Mouse (Mus musculus): Measurements from ENCODE around the gene Cldn4. TPM values are rescaled to one million over a fixed set of nuclear protein-coding genes. Genes with fewer than 3 reads are reported as not detected.
"Not testable (repeated sequence)": the region's sequence is repeated elsewhere in the genome, so short reads cannot be mapped to it uniquely, and the experiment has no call there.

The Cldn4 gene
- polyA plus RNA-seq, 1 experiment from 2014 or later, result not detected

DNA sequence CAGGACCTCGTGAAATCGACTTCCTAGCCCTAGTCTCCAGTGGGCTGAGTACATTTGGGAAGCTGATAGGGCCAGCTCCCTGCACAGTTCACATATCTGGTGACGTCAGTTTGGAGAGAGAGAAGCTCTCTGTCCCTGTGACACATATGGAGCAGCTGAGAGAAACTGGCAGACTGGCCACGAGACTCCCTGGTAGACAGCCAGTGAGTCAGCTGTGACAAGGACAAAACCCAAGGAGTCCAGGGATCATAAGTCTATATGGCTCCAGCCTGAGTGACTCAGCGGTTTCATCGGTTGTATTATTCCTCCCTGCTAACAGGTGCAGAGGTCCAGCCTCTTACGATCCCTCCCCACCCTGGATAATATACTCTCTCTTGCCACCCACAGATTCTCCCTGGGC, 12.4 kb upstream of the Cldn4 start:
- Histone ChIP-seq H3K9me3 (no peaks in the 10 kb centered on the region), H3K27ac (no peak overlapping the region)
- no peak for ATAC-seq (replicated peaks)

DNA sequence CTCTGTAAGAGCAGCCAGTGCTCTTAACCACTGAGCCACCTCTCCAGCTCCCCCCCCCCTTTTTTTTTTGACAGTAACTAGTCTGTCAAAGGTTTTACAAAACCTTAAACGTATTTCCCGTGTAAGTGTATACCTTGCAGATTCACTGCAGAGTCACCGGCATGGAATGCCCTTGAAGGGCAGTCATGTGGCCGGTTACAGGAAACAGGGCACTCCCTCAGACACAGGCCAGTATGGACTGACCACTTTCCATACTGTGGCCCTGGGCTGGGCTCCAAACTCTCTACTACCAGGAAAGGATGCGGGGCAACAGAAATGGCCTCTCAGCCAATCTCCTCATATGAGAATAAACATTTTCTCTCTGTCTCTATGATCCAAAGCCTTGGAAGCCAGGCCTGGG, 8.8 kb upstream of the Cldn4 start:
- WGBS, result 93% methylated on average over 5 of the region's 5 CpGs
- Histone ChIP-seq H3K4me1 (no peaks in the 10 kb centered on the region), H3K4me2 (no peak overlapping the region), H3K4me3 (no peak overlapping the region), H3K36me3 (replicated peaks) (no peaks in the 10 kb centered on the region), H3K9ac (no peak overlapping the region), H3K9me3 (no peaks in the 10 kb centered on the region), H3K27ac (no peak overlapping the region), H3K27me3 (replicated peaks) (no peaks in the 10 kb centered on the region)
- ATAC-seq (replicated peaks), result no peak

More for the DNA sequence above, 12.4 kb upstream of the Cldn4 start:
- Histone ChIP-seq H3K9ac (no peak overlapping the region), H3K27me3 (replicated peaks) (no peaks in the 10 kb centered on the region), H3K36me3 (replicated peaks) (no peaks in the 10 kb centered on the region), H3K4me1 (no peaks in the 10 kb centered on the region), H3K4me3 (no peak overlapping the region), H3K4me2 (no peak overlapping the region)
- 79% methylated on average over 7 of the region's 7 CpGs for WGBS

DNA sequence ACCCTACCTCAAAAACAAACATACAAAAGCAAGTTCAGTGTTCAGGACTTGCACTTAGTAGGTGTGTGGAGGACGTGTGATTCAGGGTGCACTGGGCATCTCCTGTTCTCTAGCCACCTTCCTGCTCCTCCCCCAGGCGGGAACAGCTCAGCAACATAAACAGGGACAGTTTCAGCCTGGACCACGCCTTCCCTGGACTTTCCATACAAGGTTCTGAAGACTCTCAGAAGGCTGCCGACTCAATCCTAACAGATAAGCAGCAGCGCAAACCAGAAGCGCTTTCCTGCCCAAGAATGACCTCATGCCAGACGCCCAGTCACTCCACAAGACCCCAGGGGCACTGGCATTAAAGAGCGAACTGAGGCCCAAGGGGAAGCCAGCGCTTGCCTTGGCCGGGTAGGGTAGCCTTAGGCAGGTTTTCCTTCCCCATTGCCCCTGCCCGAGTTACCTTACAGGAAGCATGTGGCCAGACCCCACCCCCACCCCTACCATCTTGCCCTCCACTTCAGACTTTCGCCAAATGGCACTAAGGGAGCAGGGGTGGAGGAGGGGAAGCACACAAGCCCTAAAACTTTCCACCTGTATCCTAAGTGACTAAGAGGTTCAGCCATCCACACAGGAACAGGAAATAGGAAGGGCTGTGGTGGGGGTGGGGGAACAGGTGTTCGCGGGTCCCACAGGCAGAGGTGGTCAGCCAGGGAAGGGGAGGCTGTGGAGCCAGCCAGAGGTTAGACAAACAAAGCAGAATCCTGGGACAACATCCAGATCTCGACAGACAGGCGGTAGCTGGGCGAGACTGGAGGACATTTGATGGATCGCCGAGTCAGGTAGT, 4.5 kb upstream of the Cldn4 start:
- Histone ChIP-seq H3K9me3 (no peaks in the 10 kb centered on the region), H3K36me3 (replicated peaks) (no peaks in the 10 kb centered on the region), H3K4me1 (0 out of 2 replicates have a peak, but pooled peaks cover 7% of the 10 kb centered on the region), H3K9ac (no peak overlapping the region), H3K4me2 (no peak overlapping the region), H3K27ac (no peak overlapping the region), H3K27me3 (replicated peaks) (peaks cover 15% of the 10 kb centered on the region), H3K4me3 (no peak overlapping the region)
- no peak for ATAC-seq (replicated peaks)
- 50% methylated on average over 19 of the region's 19 CpGs for whole genome bisulfite sequencing

- H3K4me3 ChIP-seq, result no peak overlapping the region
- H3K4me1 ChIP-seq, result peaks cover 10% of the 10 kb centered on the region; the same call in 1 of the 2 replicates
- H3K4me2 ChIP-seq, result no peak overlapping the region
- no peak for ATAC-seq (replicated peaks)
- no peak overlapping the region for H3K27ac ChIP-seq
- H3K9ac ChIP-seq, result no peak overlapping the region
- no peaks in the 10 kb centered on the region for H3K36me3 ChIP-seq (replicated peaks)
- peaks cover 27% of the 10 kb centered on the region for H3K27me3 ChIP-seq (replicated peaks)
- WGBS, result 79% methylated on average over 4 of the region's 4 CpGs
- no peaks in the 10 kb centered on the region for H3K9me3 ChIP-seq
Observed at GRCm38 (mm10) chr5:134948085-134948439, 1.3 kb upstream of the Cldn4 start.

GRCm38 (mm10) chr5:134947420-134948084, 818 bp upstream of the Cldn4 start:
- H3K9ac ChIP-seq, result no peak overlapping the region
- H3K9me3 ChIP-seq, result no peaks in the 10 kb centered on the region
- no peak overlapping the region for H3K4me2 ChIP-seq
- H3K27me3 ChIP-seq (replicated peaks), result peaks cover 27% of the 10 kb centered on the region
- no peaks in the 10 kb centered on the region for H3K36me3 ChIP-seq (replicated peaks)
- H3K4me1 ChIP-seq, result peaks cover 10% of the 10 kb centered on the region; the same call in 1 of the 2 replicates
- no peak for ATAC-seq (replicated peaks)
- no peak overlapping the region for H3K27ac ChIP-seq
- 70% methylated on average over 5 of the region's 5 CpGs for WGBS
- H3K4me3 ChIP-seq, result no peak overlapping the region

- no peak for ATAC-seq (replicated peaks)
- Histone ChIP-seq H3K9ac (no peak overlapping the region), H3K36me3 (replicated peaks) (no peaks in the 10 kb centered on the region), H3K4me2 (peak overlapping the region; percentile 6; the same call in 1 of the 2 replicates), H3K9me3 (no peaks in the 10 kb centered on the region), H3K4me1 (peaks cover 10% of the 10 kb centered on the region; the same call in 1 of the 2 replicates), H3K27me3 (replicated peaks) (peaks cover 27% of the 10 kb centered on the region), H3K4me3 (no peak overlapping the region), H3K27ac (no peak overlapping the region)
- 19% methylated on average over 43 of the region's 43 CpGs for WGBS
Observed at GRCm38 (mm10) chr5:134946063-134946856, 474 bp downstream of the Cldn4 start.

DNA sequence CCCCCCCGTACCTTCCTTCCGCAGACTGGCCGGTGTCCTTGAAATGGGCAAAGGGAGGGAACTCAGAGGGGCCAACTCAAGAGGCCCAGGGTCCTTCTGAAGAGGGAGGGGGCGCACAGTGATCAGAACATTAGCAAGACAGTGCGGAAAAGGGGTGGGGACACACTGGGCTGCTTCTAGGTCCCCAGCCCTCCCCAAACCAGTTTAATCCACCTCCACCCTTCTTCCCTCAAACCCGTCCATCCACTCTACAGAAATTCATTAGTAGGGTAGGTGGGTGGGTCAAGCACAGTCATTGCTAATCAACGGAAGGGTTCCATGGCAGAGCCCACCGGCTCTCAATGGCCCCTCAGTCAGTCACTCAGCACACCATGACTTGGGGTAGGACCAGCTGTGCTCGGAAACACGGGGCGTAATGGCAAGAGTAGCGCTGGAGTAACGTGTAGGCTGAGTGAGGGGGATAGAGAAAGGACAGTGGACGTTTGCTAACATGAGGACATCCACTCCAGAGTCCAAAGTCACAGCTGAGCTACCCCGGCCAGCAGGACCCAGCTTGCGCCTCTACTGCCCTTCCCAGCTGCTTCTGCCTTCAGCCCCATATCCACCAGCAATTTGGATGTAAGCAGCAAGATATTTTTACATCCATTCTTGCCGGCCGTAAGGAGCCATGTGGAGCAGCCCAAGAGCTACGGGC, 1.3 kb downstream of the Cldn4 start:
- H3K27ac ChIP-seq, result no peak overlapping the region
- no peak overlapping the region for H3K4me2 ChIP-seq
- H3K36me3 ChIP-seq (replicated peaks), result no peaks in the 10 kb centered on the region
- H3K27me3 ChIP-seq (replicated peaks), result peaks cover 27% of the 10 kb centered on the region
- H3K4me3 ChIP-seq, result no peak overlapping the region
- no peaks in the 10 kb centered on the region for H3K9me3 ChIP-seq
- H3K4me1 ChIP-seq, result peaks cover 10% of the 10 kb centered on the region; the same call in 1 of the 2 replicates
- H3K9ac ChIP-seq, result no peak overlapping the region
- no peak for ATAC-seq (replicated peaks)
- WGBS, result 54% methylated on average over 16 of the region's 19 CpGs

GRCm38 (mm10) chr5:134944179-134944578, 2.6 kb downstream of the Cldn4 start:
- Histone ChIP-seq H3K4me1 (peaks cover 10% of the 10 kb centered on the region; the same call in 1 of the 2 replicates), H3K27me3 (replicated peaks) (peaks cover 27% of the 10 kb centered on the region), H3K4me3 (no peak overlapping the region), H3K4me2 (no peak overlapping the region), H3K9ac (no peak overlapping the region), H3K36me3 (replicated peaks) (no peaks in the 10 kb centered on the region), H3K9me3 (no peaks in the 10 kb centered on the region), H3K27ac (no peak overlapping the region)
- WGBS, result 78% methylated on average over 5 of the region's 5 CpGs
- ATAC-seq (replicated peaks), result no peak

GRCm38 (mm10) chr5:134942740-134943139, 4.0 kb downstream of the Cldn4 start:
- H3K27ac ChIP-seq, result no peak overlapping the region
- no peak overlapping the region for H3K4me2 ChIP-seq
- WGBS, result 76% methylated on average over 2 of the region's 2 CpGs
- H3K4me3 ChIP-seq, result no peak overlapping the region
- ATAC-seq (replicated peaks), result no peak
- H3K36me3 ChIP-seq (replicated peaks), result no peaks in the 10 kb centered on the region
- no peaks in the 10 kb centered on the region for H3K9me3 ChIP-seq
- H3K4me1 ChIP-seq, result peaks cover 10% of the 10 kb centered on the region; the same call in 1 of the 2 replicates
- no peak overlapping the region for H3K9ac ChIP-seq
- peaks cover 27% of the 10 kb centered on the region for H3K27me3 ChIP-seq (replicated peaks)

GRCm38 (mm10) chr5:134941472-134942209, 5.1 kb downstream of the Cldn4 start:
- H3K9ac ChIP-seq, result no peak overlapping the region
- H3K9me3 ChIP-seq, result no peaks in the 10 kb centered on the region
- H3K4me1 ChIP-seq, result peaks cover 7% of the 10 kb centered on the region; the same call in 1 of the 2 replicates
- WGBS, result 86% methylated on average over 14 of the region's 14 CpGs
- H3K27ac ChIP-seq, result no peak overlapping the region
- no peak overlapping the region for H3K4me2 ChIP-seq
- no peak for ATAC-seq (replicated peaks)
- no peak overlapping the region for H3K4me3 ChIP-seq
- peaks cover 16% of the 10 kb centered on the region for H3K27me3 ChIP-seq (replicated peaks)
- H3K36me3 ChIP-seq (replicated peaks), result no peaks in the 10 kb centered on the region

DNA sequence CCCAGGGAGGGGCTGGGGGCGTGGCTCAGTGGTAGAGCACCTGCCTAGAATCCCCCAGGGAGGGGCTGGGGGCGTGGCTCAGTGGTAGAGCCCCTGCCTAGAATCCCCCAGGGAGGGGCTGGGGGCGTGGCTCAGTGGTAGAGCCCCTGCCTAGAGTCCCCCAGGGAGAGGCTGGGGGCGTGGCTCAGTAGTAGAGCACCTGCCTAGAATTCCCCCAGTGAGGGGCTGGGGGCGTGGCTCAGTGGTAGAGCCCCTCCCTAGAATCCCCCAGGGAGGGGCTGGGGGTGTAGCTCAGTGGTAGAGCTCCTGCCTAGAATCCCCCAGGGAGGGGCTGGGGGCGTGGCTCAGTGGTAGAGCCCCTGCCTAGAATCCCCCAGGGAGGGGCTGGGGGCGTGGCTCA, 7.2 kb downstream of the Cldn4 start:
- not testable (repeated sequence) for ATAC-seq (replicated peaks); H3K4me2 ChIP-seq; H3K4me1 ChIP-seq; H3K9ac ChIP-seq; H3K36me3 ChIP-seq (replicated peaks); H3K27ac ChIP-seq; H3K27me3 ChIP-seq (replicated peaks); H3K9me3 ChIP-seq; H3K4me3 ChIP-seq
- 90% methylated on average over 5 of the region's 7 CpGs for WGBS
